Mouse (Mus musculus) intestine, embryonic 15.5 days (tissue): ENCODE measurements at regions not wholly inside any gene's neighbourhood (a gene's known extent, or its start where the extent isn't known, plus 50 kb on each side); places are given as distances from the start of the nearest gene placed in this dataset.

Experiments
- ATAC-seq: fragments of 200-750 bp; cut with Nextera tagmentation; 2 replicates; pipeline ENCODE4 v1.8.0; 2017; ENCODE audit warnings: moderate TSS enrichment, moderate library complexity
- H3K27ac ChIP-seq: fragments of 300-500 bp; sonication (generic); 2 replicates; pipeline ENCODE4 v1.5.1; 2015; ENCODE audit warnings: mild to moderate bottlenecking, inconsistent platforms
- H3K27me3 ChIP-seq: fragments of 300-500 bp; sonication (generic); replicated peaks from 2 replicates; pipeline ENCODE4 v1.6.1; 2015; ENCODE audit warnings: inconsistent platforms
- H3K36me3 ChIP-seq: fragments of 300-500 bp; sonication (generic); 2 replicates; pipeline ENCODE4 v1.6.1; 2015; ENCODE audit warnings: inconsistent platforms
- H3K4me1 ChIP-seq: fragments of 300-500 bp; sonication (generic); replicated peaks from 2 replicates; pipeline ENCODE4 v1.6.1; 2015; ENCODE audit warnings: inconsistent platforms
- H3K4me2 ChIP-seq: fragments of 300-500 bp; sonication (generic); replicated peaks from 2 replicates; pipeline ENCODE4 v1.6.1; 2015; ENCODE audit warnings: mild to moderate bottlenecking, inconsistent platforms
- H3K4me3 ChIP-seq: fragments of 300-500 bp; sonication (generic); replicated peaks from 2 replicates; pipeline ENCODE4 v1.5.1; 2015; ENCODE audit warnings: inconsistent platforms
- H3K9ac ChIP-seq: fragments of 300-500 bp; sonication (generic); 2 replicates; pipeline ENCODE4 v1.6.1; 2015; ENCODE audit warnings: inconsistent platforms
- H3K9me3 ChIP-seq: fragments of 300-500 bp; sonication (generic); 2 replicates; pipeline ENCODE4 v1.6.1; 2016; ENCODE audit warnings: inconsistent platforms
- WGBS: fragments of 180-500 bp; shearing (Covaris S2); methylation state at CpG from one replicate; pipeline ENCODE4 v1.1.7; 2015; 5-methylcytosine and 5-hydroxymethylcytosine counted together

DNA sequence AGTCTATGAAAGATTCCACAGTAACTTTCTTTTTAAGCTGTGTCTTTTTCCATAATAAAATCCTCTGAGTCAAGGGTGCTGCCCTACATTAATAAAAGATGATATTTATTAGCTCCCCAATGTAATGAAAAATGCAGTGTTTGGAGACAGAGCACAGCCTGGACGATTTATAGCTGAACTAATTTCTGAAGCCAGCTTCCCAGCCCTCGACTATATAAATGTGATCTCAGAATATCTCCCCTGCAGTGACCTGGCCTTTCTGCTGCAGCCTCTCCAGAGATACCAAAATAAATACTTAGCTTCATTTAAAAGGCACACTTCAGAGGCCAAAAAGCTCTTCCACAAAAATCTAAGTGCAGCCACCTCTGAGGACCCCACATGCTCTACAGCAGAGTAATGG is 534.7 kb downstream of the Zfp619 start:
- ATAC-seq: no peak
- no peaks in the 10 kb centered on the region for H3K27me3 ChIP-seq
- WGBS: 42% methylated on average over 2 of the region's 2 CpGs
- no peaks in the 10 kb centered on the region for H3K36me3 ChIP-seq
- H3K4me3 ChIP-seq: no peak overlapping the region
- no peaks in the 10 kb centered on the region for H3K9me3 ChIP-seq
- H3K9ac ChIP-seq: no peak overlapping the region
- no peak overlapping the region for H3K27ac ChIP-seq
- H3K4me2 ChIP-seq: no peak overlapping the region
- no peaks in the 10 kb centered on the region for H3K4me1 ChIP-seq

DNA sequence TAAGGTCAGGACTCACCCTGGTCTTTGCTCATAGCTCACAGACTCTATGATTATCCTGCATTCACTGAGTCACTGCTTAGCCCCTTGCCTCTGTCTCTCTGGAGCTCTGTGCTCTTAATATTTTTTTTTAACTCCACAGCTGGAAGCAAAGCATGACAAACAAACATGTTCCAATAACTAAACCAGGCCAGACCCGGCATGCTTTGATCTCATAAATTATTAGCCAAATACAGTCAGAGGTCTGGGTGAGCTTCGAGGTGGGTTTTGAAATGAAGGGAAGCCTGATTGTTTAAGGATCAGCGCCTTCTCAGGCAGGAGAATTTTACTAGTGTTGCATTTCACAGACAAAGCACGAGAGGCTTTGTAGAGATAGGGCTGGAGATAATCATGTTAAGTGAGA is 541.3 kb downstream of the Zfp619 start:
- no peak overlapping the region for H3K9ac ChIP-seq
- no peaks in the 10 kb centered on the region for H3K9me3 ChIP-seq
- no peaks in the 10 kb centered on the region for H3K4me1 ChIP-seq

DNA sequence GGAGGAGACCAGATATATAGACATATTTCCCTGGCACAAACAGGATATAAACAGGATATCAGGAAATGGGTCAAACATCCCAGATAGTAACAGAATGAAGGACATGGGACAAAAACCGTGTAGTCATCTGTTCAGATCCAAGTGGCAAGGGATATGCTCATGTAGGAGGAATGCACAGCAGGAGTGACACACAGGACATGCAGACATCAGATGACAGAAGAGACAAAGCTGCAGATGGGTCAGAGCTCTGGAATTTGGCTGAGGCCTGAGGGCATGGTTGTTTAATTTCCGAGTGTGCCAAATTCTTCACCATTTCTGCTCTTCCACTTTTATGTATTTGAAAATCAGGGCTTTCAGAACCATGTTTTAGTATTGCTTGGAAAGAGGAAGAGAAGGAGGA is 547.1 kb downstream of the Zfp619 start:
- Histone ChIP-seq H3K9ac (no peak overlapping the region), H3K27me3 (no peaks in the 10 kb centered on the region), H3K4me2 (no peak overlapping the region), H3K27ac (no peak overlapping the region), H3K4me1 (no peaks in the 10 kb centered on the region), H3K4me3 (no peak overlapping the region), H3K36me3 (no peaks in the 10 kb centered on the region), H3K9me3 (no peaks in the 10 kb centered on the region)
- WGBS: 52% methylated on average over 2 of the region's 2 CpGs
- ATAC-seq: no peak

More for the DNA sequence above, 541.3 kb downstream of the Zfp619 start:
- 44% methylated on average over 4 of the region's 4 CpGs for WGBS
- H3K27me3 ChIP-seq: no peaks in the 10 kb centered on the region
- no peak overlapping the region for H3K4me2 ChIP-seq
- no peak overlapping the region for H3K27ac ChIP-seq
- no peaks in the 10 kb centered on the region for H3K36me3 ChIP-seq
- no peak for ATAC-seq
- H3K4me3 ChIP-seq: no peak overlapping the region

DNA sequence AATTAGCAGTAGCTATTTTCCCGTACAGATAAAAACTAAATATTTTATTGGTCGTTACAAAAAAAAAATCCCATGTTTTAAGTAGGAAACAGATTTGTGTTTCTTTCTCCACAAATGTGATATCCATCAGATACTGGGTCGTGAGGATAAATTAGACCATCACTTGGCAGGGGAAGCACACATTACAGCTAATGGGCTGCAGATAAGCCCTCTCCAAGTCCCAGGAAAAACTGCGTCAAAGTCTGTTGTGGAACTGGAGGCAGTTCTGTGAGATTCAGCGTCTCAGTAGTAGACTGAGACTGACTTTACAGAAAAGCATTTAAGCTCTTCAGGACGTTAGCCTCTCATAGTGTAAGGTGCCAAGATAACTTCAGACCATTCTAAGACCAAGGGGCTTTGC is 548.0 kb downstream of the Zfp619 start:
- 62% methylated on average over 6 of the region's 6 CpGs for WGBS
- no peak overlapping the region for H3K9ac ChIP-seq
- H3K4me2 ChIP-seq: no peak overlapping the region
- no peaks in the 10 kb centered on the region for H3K27me3 ChIP-seq
- no peaks in the 10 kb centered on the region for H3K36me3 ChIP-seq
- no peak overlapping the region for H3K4me3 ChIP-seq
- H3K27ac ChIP-seq: no peak overlapping the region
- H3K4me1 ChIP-seq: no peaks in the 10 kb centered on the region
- no peak for ATAC-seq
- H3K9me3 ChIP-seq: no peaks in the 10 kb centered on the region

DNA sequence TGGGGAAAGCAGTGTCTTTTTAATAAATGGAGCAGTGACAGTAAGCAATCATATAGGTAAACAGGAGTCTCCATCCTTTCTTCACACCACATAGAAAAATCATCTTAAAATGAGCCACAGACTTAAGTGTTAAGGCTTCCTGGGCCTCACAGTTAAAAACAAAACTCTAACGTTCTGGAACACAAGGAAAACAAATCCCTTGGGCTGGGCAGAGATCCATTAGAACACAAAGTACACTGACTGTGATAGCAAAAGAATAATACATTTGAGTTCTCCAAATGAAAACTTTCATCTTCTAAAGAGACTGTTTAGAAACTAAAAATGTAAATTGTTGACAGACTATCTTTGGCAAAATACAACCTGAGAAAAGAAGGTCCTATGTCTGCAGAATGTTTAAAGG is 549.8 kb downstream of the Zfp619 start:
- no peaks in the 10 kb centered on the region for H3K27me3 ChIP-seq
- no peaks in the 10 kb centered on the region for H3K4me1 ChIP-seq
- no peaks in the 10 kb centered on the region for H3K36me3 ChIP-seq
- H3K4me3 ChIP-seq: no peak overlapping the region
- WGBS: 50% methylated on average over 1 of the region's 1 CpGs
- H3K9ac ChIP-seq: no peak overlapping the region
- no peak overlapping the region for H3K4me2 ChIP-seq
- ATAC-seq: no peak
- H3K27ac ChIP-seq: no peak overlapping the region
- no peaks in the 10 kb centered on the region for H3K9me3 ChIP-seq

- Histone ChIP-seq H3K9ac (no peak overlapping the region), H3K27me3 (no peaks in the 10 kb centered on the region), H3K9me3 (no peaks in the 10 kb centered on the region), H3K4me2 (no peak overlapping the region), H3K4me1 (no peaks in the 10 kb centered on the region), H3K4me3 (no peak overlapping the region), H3K27ac (no peak overlapping the region), H3K36me3 (no peaks in the 10 kb centered on the region)
- 76% methylated on average over 2 of the region's 2 CpGs for WGBS
- no peak for ATAC-seq
Observed at GRCm38 (mm10) chr7:40071313-40071712, 553.7 kb downstream of the Zfp619 start.

GRCm38 (mm10) chr7:40072478-40072877 is 554.9 kb downstream of the Zfp619 start:
- ATAC-seq: no peak
- H3K4me1 ChIP-seq: no peaks in the 10 kb centered on the region
- no peak overlapping the region for H3K9ac ChIP-seq
- no peaks in the 10 kb centered on the region for H3K9me3 ChIP-seq
- 48% methylated on average over 1 of the region's 1 CpGs for WGBS
- H3K27me3 ChIP-seq: no peaks in the 10 kb centered on the region
- no peak overlapping the region for H3K4me3 ChIP-seq
- H3K36me3 ChIP-seq: no peaks in the 10 kb centered on the region
- no peak overlapping the region for H3K4me2 ChIP-seq
- H3K27ac ChIP-seq: no peak overlapping the region

DNA sequence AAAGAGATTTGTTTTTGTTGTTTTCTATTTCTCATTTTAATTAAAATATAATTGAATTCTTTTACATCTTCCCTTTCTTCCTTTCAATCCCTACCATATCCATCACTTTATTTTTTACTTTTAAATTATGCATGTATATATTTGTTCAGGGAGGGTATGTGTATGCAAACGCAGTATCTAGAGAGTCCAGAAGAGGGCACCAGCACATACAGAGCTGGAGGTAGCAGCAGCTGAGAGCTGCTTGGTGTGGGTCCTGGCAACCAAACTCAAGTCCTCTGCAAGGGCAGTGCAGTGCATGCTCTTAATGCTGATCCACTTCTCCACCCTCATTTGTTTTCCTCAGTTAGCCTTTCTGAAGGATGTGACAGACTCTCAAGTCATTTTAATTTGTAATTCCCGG is 568.7 kb downstream of the Zfp619 start:
- 45% methylated on average over 2 of the region's 2 CpGs for WGBS
- ATAC-seq: no peak
- no peak overlapping the region for H3K27ac ChIP-seq

GRCm38 (mm10) chr7:40097094-40097493 is 579.5 kb downstream of the Zfp619 start:
- no peak for ATAC-seq
- WGBS: 65% methylated on average over 2 of the region's 2 CpGs
- H3K4me1 ChIP-seq: no peaks in the 10 kb centered on the region

More for the DNA sequence above, 568.7 kb downstream of the Zfp619 start:
- Histone ChIP-seq H3K9me3 (no peaks in the 10 kb centered on the region), H3K36me3 (no peaks in the 10 kb centered on the region), H3K4me1 (no peaks in the 10 kb centered on the region), H3K27me3 (no peaks in the 10 kb centered on the region), H3K4me3 (no peak overlapping the region), H3K9ac (no peak overlapping the region), H3K4me2 (no peak overlapping the region)

DNA sequence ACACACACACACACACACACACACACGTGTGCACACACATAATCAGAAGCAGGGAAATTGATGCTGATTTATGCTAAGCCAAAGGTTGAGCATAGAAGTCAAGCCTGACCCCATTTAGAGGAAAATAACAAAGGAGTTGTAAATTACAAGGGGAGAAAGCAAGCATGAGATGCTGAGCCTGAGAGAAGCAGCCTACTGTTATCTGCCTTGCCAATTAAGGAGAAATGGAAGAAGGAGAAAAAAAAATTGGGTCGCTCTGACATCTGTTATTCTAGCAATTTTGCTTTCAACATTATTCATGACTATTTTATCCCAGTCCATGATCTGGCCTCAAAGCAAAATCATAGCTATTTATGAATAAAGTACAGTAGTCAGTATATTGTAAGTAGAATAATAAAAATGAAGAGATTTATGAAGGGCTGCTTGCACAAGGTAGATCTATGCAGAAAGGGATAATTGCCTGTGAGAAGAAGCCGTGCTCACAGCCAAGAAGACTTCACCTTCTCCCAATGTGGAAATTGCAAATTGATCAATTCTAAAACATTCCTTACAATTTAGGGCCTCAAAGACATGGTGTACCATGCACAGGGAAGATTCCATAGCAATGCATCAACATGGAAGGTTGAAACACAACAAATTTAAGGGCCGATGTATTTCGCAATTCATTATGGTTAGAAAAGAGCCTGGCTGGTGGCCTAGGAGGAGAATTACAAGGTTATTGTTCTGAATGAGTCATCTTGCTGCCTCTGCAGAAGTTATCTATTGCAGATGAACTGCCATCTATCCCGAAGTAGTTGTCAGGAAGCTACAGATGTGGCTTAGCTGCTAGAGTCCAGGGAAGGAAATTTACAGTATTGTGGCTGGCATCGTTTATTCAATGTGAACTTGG is 585.7 kb downstream of the Zfp619 start:
- Histone ChIP-seq H3K4me1 (no peaks in the 10 kb centered on the region), H3K9ac (no peak overlapping the region), H3K4me3 (no peak overlapping the region), H3K27me3 (no peaks in the 10 kb centered on the region), H3K27ac (no peak overlapping the region), H3K9me3 (no peaks in the 10 kb centered on the region), H3K4me2 (no peak overlapping the region), H3K36me3 (no peaks in the 10 kb centered on the region)
- 82% methylated on average over 7 of the region's 7 CpGs for WGBS
- no peak for ATAC-seq

More at GRCm38 (mm10) chr7:40097094-40097493, 579.5 kb downstream of the Zfp619 start:
- Histone ChIP-seq H3K9me3 (no peaks in the 10 kb centered on the region), H3K9ac (no peak overlapping the region), H3K4me2 (no peak overlapping the region), H3K27me3 (no peaks in the 10 kb centered on the region), H3K4me3 (no peak overlapping the region), H3K27ac (no peak overlapping the region), H3K36me3 (no peaks in the 10 kb centered on the region)

DNA sequence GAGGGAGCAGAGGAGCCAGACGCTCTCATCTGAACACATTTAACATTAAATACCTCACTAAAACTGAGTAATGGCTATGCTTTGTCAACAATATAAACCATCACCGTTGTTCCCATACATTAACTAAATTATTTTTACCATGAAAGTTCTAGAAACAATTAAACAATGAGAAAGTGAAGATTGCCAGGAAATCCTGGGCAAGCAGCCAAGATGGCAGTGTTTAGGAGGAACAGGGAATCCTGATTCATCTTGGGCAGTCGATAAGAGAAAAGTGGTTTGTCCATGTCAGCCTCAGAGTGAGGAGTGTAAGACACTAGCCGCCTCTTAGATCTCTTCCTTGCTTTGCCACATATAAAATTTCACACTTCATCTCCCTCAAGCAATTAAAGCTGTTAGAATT is 625.3 kb downstream of the Zfp619 start:
- H3K4me1 ChIP-seq: no peaks in the 10 kb centered on the region
- H3K27me3 ChIP-seq: no peaks in the 10 kb centered on the region
- no peak overlapping the region for H3K27ac ChIP-seq
- no peak overlapping the region for H3K9ac ChIP-seq
- no peak overlapping the region for H3K4me3 ChIP-seq
- 50% methylated on average over 4 of the region's 4 CpGs for WGBS
- no peak for ATAC-seq
- no peaks in the 10 kb centered on the region for H3K36me3 ChIP-seq
- H3K4me2 ChIP-seq: no peak overlapping the region
- no peaks in the 10 kb centered on the region for H3K9me3 ChIP-seq

GRCm38 (mm10) chr7:40144431-40144830 is 626.9 kb downstream of the Zfp619 start:
- Histone ChIP-seq H3K36me3 (no peaks in the 10 kb centered on the region), H3K27me3 (no peaks in the 10 kb centered on the region), H3K27ac (no peak overlapping the region), H3K4me3 (no peak overlapping the region), H3K9ac (no peak overlapping the region), H3K4me2 (no peak overlapping the region), H3K9me3 (no peaks in the 10 kb centered on the region), H3K4me1 (no peaks in the 10 kb centered on the region)
- no peak for ATAC-seq
- WGBS: 88% methylated on average over 1 of the region's 1 CpGs

DNA sequence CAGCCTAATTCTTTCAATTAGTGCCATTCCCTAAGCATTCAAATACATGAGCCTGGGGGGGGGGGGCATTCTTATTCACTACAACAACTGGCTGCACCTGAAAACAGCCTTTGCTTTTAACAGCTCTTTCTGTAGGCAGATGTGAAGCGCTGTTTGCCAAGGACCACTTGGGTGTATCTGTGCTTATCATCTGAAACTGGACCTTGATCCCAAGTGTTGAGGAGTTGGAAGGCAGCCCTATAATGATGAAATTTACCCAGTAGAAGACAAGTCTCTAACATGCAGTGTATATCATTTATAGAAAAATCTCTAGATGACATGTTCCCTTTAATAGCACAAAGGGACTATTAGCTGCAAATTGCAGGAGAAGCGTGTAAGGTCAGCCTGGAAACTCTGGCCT is 660.0 kb downstream of the Zfp619 start:
- H3K36me3 ChIP-seq: no peaks in the 10 kb centered on the region
- peak; percentile 68 for ATAC-seq
- no peaks in the 10 kb centered on the region for H3K27me3 ChIP-seq
- no peak overlapping the region for H3K27ac ChIP-seq
- H3K9ac ChIP-seq: no peak overlapping the region
- H3K9me3 ChIP-seq: no peaks in the 10 kb centered on the region
- WGBS: 80% methylated on average over 2 of the region's 2 CpGs
- no peaks in the 10 kb centered on the region for H3K4me1 ChIP-seq
- no peak overlapping the region for H3K4me2 ChIP-seq
- no peak overlapping the region for H3K4me3 ChIP-seq
